Mouse (Mus musculus): ENCODE measurements around the gene Syk.

DNA sequence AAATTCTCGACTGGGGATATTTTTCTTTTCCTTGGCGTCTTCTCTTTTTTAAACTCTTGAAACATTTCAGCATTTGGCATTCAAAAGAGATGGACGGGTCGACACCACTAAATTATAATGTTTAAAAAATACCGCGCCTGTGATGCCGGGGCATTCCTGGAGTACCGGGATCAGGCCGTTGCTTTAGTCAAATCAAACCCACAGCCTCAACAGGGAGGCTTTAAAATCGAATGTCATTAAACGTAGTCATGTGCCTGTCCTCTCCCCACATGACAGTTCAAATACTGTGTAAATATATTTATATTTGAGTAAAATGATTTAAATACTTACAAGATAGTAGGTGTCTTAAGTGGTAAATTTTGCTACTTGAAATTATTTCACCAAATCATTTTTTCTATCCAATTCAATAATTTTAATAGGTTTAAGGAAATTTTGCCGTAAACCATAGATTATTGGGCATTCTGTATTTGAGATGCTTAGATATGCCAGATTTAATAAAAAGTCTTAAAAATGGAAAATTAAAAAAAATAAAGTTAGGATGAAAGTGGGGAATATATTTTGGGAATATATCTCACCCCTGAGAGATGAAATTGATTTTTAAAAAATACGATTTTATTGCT is 1.1 kb downstream of the Syk start:
- no peak for TF ChIP-seq GATA1 (IDR thresholded peaks at IDR 0.05; ENCODE audit: borderline replicate concordance, low read length)
- TF ChIP-seq FLI1 (IDR thresholded peaks at IDR 0.05; ENCODE audit: low read length), result no peak

All from megakaryocyte, embryonic 14.5 days (primary cell).